Mouse (Mus musculus): ENCODE measurements around the gene Mybph.

Gene Mybph

DNA sequence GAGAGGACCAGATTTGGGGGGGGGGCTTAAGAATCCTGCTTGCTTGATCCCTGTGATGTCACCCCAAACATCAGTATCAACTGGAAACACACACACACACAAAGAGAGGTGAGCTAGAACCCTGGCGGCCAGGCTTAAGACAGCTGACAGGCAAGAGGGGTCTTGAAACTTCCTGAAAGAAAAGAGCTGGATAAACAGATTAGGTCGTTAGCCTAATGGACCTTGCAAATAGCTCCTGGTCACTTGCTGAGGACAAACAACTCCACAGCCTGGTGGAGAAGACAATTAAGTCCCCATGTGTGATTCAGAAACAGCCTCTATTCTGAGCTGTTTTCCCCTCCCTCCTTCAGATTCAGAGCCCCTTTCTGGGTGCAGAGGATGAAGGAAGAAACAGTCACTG is 18.4 kb downstream of the Mybph start:
- no peak for DNase-seq (ENCODE audit: low spot score)

DNA sequence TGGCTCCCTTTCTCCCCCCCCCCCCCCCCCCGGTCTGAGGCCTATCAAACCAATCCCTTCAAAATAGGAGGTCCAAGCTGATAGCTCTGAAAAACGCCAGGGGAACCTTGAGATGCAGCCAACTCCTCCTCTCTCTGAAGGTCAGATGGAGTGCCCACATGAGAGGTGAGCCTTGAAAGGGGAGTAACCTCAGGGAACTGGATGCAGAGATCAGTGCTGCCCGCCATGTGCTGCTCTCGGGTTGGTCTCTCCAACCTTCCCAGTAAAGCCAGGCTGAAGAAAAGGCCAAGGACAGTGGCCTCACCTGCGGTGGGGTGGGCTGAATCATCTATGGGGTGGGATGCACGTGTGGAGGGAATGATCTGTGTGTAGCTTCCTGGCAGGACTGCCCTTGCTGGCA is 19.1 kb downstream of the Mybph start:
- DNase-seq (ENCODE audit: low spot score), result no peak

DNA sequence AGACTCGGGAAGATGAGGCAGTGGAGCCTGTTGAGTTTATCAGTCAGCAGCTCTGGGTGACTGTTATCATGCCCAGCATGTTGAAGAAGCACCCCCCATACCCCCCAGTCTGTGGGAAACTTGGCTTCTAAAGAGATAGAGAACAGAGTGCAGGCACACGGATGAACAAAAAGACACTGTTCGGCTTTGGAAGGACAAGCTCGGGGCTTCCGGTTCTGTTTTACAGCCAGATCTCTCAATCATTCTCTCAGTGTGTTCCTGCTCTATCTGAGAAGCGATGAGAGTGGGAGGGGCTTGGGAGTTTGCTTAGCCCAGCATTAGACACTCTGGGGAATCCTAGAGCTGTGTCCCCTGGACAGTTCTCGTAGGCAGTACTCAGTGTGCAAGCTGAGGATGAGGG is 20.2 kb downstream of the Mybph start:
- DNase-seq (ENCODE audit: low spot score), result no peak

DNA sequence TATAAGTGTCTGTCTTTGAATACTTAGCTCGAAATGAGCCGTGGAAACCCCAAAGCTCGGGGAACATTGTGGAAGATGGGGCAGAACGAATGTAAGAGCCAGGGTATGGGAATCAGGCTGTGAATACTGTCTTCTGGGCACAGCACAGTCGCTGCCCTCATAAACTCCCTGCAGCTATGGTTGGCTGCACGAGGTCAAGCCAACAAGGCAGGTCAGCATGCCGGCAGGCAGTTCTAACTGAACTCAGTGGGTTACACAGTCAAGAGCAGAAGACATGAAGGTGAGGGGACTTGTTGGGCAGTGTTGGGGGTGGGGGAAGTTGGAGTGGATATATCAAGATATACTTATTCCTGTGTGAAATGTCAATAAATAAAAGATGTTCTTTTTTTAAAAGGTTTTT is 21.8 kb downstream of the Mybph start:
- DNase-seq (ENCODE audit: low spot score), result no peak

DNA sequence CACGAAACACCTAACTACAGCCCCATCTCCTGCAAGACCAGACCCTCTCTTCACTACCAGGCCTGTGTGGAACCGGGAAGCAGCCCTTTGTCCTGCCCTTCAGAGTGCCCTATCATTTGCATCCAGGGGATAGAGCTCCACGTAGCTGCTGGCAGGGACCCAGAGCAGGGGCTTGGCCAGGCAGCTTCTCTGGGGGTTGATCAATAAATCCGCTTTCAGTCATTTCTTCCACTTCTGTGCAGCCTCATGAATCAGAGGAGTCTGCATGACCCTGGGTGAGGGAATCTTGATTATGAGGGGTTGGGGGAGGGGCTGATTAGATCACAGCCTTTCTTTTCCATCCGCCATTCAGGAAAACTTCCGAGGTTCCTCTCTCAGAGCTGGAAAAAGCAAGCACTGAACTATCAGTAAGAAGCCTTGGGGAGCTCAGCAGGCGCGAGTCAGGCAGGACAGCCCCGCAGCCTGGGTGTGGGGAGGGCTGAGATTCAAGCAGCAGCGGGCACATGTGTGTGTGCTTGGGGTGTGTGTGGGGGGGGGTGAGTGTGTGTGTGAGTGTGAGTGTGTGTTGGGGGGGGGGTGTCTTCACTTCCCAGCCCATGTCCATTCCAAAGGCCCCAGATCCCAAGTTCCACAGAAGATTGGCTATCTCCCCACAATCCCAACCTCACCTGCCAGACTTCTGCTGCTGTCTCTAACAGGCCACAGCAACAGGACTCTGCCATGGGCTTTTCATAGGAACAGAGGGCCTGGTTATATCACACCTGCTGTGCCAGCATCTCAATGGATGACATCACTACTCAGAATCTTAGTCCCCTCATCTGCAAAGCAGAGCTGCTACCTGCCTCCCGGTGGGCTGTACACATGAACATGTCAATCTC is 22.7 kb downstream of the Mybph start:
- no peak for DNase-seq (ENCODE audit: low spot score)

DNA sequence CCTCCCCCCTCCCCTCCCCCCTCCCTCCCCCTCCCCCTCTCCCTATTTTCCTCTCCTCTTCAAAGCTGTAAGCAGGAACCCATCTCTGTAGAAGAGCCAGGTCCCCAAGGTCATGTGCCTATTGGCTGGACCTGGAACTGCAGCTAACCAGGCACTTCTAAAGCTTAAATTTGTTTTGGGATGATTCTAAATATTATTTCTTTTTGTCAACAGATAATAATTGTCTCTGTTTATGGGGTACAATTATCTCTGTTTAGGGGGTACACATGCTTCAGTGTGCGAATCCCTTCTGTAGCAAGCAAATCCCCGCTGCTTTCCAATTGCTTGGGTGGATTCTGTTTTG is 23.4 kb downstream of the Mybph start:
- no peak for DNase-seq (ENCODE audit: low spot score)

DNA sequence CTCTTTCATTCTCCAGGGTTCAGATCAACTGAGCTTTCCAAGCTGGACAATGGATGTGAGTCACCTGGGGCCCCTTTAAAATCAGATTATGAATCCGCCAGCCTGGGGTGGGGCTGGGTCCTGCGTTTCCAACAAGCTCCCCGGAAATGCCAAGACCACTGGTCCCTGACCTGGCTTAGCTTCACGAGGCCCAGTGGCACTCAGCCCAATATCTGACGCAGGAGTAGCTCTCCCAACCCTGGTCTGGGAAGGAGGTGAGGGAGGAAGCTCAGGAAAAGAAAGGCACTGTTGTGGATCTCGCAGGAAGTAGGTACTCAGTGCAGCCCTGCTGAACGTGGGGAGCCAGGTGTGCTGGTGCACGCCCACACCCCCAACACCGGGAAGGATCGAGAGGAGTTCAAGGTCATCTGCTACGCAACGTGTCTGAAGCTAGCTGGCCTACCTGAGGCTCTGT is 23.8 kb downstream of the Mybph start:
- no peak for DNase-seq (ENCODE audit: low spot score)

DNA sequence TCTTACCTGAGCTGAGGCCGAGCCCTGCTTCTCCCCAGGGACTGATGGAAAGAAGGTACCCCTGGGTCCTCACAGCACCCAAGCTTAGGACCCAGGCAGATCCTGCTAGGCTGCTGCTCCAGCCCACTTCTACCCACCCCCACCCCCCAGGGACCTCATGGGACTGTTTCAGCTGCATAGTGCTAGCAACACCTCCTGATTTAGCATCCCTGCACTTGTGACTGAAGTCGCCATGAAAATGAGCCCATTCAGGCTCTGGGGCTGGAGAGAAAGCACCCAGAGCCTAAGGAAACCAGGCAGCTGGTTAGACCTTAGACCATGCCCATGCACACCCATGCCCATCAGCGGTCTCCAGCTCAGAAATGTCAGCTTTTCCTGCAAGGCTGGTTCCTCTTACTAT is 24.7 kb downstream of the Mybph start:
- no peak for DNase-seq (ENCODE audit: low spot score)

DNA sequence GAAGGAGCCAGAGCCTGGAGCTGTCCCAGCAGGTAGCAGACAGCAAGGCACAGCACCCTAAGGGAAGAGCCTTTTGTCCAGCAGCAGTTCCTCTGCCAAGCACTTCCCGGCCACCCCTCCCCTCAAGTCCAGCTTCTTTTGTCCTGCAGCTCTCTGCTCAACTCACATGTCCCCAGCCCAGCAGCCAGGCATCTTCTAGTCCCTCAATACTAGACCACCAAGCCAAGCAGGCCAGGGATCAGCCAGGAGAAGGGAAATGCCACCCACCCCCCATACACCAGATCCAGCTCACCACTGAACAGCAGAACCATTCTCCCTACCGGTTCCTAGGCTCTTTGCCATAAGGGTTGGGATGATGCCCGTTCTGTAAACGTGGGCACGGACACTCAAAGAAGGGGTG is 26.4 kb downstream of the Mybph start:
- DNase-seq (ENCODE audit: low spot score), result no peak

DNA sequence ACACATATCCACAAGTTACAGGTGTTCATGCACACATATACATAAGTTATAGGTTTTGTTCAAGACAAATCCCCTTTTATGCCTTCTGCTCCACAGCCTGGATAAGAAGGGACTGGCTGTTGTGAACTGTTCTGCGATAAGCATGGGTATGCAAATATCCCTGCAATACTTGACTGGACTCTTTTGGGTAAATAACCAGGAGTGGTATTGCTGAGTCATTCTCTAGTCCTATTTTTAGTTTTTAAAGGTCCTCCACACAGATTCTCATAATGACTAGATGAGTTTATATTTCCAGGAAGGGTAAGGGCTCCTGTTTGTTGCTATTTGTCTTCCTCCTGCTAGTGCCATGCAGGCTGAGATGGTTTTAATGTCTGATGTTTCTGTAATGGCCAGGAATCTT is 27.9 kb downstream of the Mybph start:
- no peak for DNase-seq (ENCODE audit: low spot score)

DNA sequence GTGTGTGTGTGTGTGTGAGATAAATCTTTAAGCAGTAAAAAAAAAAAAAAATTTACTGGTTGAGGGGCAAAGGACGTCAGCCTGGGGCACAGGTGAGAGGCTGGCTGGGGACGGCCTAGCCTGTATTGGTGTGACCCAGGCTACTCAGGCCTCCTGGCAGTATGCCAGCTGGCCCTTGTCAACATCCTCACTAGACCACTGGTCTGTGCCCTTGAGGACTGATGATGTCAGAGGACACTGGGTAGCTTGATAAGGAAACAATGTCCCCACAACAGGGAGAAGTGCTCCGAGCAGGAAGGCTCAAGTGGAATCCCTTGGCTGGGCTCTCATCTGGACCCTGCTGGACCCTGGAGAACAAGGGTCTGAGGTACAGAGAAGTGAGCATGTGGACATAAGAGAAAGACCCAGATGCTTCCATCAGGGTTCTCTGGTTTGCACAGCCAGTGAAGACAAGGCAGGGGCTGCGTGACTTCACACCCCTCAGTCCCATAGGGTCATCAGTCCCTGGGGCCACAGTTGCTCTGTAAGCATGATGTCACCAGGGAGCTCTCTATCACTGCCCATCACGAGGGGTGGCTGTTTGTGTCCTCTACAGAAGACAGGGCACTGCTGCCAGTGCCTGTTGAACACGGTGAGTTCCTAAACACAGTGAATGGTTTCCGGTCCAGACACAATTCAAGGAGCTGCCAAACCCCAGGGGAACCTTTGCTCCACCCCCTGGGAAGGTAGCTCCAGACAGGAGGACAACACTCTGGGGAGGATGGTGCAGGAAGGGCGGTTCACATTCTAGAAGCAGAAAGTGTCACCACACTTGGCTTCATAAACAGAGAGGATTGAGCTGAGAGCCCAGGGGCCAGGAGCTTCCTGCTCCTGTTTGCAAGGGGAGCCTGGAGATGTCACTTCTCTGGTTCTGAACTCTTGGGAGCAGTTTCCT is 29.1 kb downstream of the Mybph start:
- DNase-seq (ENCODE audit: low spot score), result no peak

DNA sequence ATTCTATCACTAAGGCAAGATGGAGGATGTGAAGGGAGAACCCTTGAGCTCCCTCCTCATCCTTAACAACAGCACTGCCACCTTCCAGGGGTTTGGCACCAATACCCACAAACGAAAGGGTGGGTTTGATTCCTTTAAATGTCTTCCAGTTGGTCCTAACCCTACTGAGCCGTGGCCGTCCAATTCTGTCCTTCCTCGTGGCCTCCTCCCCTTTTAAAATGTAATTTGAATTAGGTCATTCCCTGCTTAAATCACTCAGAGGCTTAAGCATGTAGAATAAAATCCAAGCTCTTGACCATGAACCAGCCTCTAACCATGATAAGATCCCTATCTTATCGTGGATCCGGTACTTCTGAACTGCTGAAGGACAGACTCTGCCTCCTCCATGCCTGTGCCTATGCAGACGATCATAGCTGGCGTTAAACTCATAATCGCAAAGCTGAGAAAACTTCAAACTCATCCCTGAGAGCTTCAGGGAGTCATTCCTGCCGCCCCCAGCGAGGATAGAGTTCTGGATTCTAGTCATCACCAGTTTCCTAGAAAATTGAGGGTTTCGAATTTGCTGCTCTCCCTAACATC is 31.5 kb downstream of the Mybph start:
- DNase-seq (ENCODE audit: low spot score), result no peak

DNA sequence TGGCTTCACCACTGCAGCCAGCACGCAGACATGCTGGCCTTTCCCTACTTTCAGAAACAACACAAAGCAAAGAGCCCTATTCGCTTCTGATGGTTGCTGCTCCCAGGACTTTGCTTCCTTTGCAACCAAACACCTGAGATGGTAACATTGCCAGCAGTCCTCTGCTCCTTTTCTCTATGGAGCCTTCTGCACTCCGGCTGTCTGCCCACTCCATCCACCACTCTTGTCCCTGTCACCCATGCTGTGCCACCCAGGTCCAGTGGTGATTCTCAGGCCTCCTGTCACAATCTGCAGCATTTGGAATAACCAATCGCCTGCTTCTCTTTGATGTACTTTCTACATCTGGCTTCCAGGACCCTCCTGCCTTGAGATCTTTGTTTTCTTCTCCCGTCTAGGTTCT is 32.1 kb downstream of the Mybph start:
- no peak for DNase-seq (ENCODE audit: low spot score)

DNA sequence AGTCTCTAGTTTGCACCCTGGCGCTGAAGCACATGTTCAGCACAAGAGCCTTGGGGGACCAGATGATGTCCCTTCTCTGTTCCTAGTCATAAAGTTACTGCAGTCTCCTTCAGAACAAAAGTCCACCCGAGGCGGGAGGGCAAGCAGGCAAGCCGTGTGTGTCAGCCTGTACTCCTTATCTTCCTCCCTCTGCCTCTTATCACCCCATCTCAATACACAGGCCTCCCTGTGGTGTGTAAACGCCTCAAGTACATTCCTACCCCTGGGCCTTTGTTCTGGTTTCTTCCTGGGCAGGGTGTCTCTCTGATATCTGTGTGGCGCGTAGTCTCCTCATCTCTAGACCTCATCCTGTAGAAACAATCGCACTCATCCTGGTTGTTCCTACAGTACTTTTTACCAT is 33.5 kb downstream of the Mybph start:
- no peak for DNase-seq (ENCODE audit: low spot score)

DNA sequence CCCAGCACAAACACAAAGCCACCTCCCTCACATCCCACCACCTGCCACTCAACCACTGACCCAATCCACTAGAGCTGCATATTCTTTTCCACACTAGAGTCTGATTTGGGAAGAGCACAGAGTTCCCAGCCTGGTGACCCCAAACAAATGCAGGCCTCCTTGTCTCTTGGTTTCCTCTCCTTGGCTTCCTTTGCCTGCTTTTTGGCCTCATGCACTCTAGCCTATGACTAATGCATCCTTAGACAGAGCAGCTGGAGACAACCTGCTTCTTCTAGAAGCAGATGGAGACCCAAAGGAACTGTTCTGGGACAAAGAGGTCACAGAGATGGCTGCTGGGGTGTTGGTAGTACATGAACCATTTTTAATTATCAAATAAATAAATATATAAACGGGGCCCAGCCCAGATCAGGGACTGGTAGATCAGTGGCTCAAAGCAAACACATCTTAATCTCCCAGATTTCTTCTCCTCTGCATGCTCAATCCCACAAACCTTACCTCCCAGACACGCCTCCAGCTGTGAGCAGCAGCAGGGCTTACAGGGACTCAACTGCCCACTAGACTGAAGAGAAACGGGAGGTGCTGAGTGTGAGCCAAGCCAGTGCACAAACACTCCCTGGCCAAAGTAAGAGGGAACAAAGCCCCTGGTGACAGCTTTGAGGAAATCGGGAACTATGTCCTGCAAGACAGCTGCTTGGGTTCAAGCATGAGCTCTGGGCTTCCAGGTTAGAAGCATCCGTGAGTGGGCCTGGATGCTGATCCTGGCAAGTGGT is 36.7 kb downstream of the Mybph start:
- DNase-seq (ENCODE audit: low spot score), result no peak

DNA sequence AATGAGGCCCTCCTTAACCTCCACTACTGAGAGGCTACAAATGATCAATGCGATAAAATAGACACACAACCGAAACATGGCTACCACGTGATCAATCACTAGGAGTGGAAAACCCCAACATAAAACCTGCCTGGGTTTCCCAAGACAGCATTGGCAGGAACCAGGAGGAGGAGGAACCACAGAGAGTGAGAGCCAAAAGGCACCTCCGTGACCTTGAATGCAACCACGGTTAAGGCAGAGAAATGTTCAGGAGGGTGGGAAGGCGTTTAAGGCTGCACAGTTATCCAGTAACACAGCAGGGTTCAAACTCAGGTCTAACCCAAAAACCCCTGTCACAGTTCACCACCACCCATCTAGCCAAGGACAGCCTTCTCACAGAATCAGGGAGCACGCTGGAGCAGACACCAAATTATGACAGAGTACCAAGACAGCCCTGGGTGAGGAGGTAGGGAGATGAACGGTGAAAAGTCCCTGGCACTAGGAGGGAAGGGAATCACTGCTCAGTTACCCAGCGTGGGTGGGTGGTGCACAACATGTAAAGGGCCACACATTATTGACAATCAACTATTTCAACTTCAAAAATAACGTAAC is 37.5 kb downstream of the Mybph start:
- no peak for DNase-seq (ENCODE audit: low spot score)

DNA sequence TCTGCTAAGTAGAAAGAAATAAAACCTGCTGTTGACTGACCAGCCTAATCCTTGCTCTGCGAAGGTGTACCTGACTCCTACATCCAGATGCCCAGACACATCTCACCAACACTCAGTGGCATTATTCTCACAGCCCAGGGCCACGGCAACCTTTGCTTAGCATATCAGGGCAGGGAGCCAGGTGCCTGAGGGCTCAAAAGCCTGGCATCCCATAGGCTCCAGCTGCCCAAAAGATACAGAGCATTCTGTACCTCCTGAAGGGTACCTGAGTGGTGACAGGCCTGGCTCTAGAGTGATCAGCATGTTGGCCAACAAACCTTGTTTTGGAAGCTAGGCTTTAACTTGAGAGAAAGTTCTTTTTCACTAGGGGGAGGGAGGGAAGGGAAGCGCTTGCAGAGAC is 38.0 kb downstream of the Mybph start:
- DNase-seq (ENCODE audit: low spot score), result no peak

DNA sequence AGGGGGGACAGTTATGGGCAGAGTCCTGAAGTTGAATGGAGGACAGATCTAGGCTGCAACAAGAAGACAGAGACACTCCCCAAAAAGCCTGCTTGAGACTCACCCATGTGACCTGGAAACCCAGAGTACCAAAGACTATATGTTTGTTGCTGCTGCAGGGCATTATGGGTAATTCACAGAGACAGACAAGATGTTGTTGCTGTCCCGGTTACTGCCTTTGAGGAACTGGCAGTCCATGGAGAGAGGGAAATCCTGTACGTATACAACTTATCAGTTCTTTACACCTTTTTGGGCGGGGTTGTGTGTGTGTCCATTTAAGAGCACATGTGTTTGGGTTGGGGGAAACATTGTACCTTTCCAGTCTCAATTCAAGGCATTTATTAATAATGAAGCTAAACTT is 38.4 kb downstream of the Mybph start:
- no peak for DNase-seq (ENCODE audit: low spot score)

DNA sequence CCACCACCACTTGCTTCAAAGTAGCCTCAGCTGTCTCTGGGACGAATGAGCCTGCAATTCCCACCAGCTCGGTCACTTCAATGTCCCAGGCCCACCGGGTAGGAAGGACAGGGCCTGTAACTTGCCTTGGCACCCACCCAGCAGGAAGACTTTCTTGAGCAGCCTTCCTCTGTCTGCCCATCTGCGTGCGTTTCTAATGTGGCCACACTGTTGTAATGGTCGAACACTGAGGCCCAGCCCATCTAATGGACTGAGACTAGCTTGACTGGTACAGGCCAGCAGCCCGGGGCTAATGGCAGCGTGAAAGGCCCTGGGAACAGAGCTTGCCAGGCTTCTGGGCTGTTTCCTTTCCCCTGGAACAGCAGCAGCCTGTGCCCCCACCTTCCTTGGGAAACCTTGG is 39.1 kb downstream of the Mybph start:
- no peak for DNase-seq (ENCODE audit: low spot score)

DNA sequence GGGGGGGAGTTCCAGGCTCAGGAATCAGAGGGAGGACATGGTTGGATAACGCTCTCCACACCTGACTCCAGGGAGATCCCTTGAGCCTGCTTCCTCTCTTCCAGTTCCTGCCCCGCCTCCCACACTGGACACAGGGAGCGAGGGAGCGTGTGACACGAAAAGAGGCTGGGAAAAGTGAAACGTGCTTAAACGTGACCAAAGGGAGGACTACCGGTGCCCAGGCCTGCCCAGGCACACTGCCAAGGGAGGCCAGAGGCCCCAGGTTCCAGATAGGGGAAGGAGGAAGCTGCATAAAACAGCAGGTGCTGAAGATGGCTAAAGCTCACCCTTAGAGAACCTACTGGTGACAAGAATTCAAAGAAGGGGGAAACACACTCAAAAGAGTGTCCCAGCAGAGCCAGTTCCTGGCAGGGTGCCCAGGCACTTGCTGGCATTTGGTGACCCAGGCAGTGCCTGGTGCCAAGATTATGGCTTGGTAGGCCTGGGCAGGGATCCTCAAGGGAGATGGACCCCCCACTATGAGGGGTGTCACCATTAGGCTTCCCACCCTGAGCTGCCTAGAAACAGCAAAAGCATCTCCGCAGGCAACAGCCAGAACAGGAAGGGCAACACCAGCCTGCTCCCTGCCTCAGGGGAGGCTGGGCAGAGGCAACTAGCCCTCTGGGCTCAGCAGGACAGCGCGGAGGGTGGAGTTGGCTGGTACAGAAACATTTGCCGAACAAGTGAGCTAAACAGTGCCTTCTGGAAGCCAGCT is 39.7 kb downstream of the Mybph start:
- DNase-seq (ENCODE audit: low spot score), result no peak

Measured in T-cell, adult 2 months (primary cell).